Mouse (Mus musculus) lung, adult 18-20 months (tissue): Measurements from ENCODE around the gene Zdhhc11.
"Not testable (repeated sequence)": the region's sequence is repeated elsewhere in the genome, so short reads cannot be mapped to it uniquely, and the experiment has no call there.

Source experiments
- DNase-seq, 2 experiments: peaks; one replicate each; pipeline ENCODE4 v3.0.0; 2022; ENCODE audit warnings: mixed read lengths in 2 of 2

Zdhhc11 gene

GRCm38 (mm10) chr13:73963551-73963950 is at the start of gene Zdhhc11:
Gene Zdhhc11, plus strand, starts transcription at chr13:73963851.
- no peak for DNase-seq

GRCm38 (mm10) chr13:73932201-73932600 is 31.4 kb upstream of the Zdhhc11 start:
- no peak for DNase-seq

GRCm38 (mm10) chr13:73936938-73937320 is 26.7 kb upstream of the Zdhhc11 start:
- no peak for DNase-seq

GRCm38 (mm10) chr13:73937321-73938176 is 26.1 kb upstream of the Zdhhc11 start, which contains the start of the genes Trip13 and Brd9:
Gene Trip13, minus strand, starts transcription at chr13:73937784.
Gene Brd9, plus strand, starts transcription at chr13:73937811.
- peak; percentile 88 to 92 for DNase-seq

GRCm38 (mm10) chr13:73938177-73938560 is 25.5 kb upstream of the Zdhhc11 start:
- peak in 1 of 2 experiments; percentile 2 for DNase-seq

GRCm38 (mm10) chr13:73939101-73939500 is 24.6 kb upstream of the Zdhhc11 start:
- DNase-seq, result no peak

- DNase-seq, result no peak
These were observed 19.0 kb upstream of the Zdhhc11 start for GRCm38 (mm10) chr13:73944606-73945005.

- no peak for DNase-seq
These were observed 10.0 kb upstream of the Zdhhc11 start for GRCm38 (mm10) chr13:73953551-73954130.

- no peak for DNase-seq
These were observed 9.0 kb upstream of the Zdhhc11 start for GRCm38 (mm10) chr13:73954666-73955065.

GRCm38 (mm10) chr13:73955531-73955930 is 8.1 kb upstream of the Zdhhc11 start:
- no peak for DNase-seq

GRCm38 (mm10) chr13:73960117-73960652 is 3.5 kb upstream of the Zdhhc11 start:
- DNase-seq, result no peak

- DNase-seq, result no peak
These were observed 2.5 kb upstream of the Zdhhc11 start for GRCm38 (mm10) chr13:73961177-73961576.

GRCm38 (mm10) chr13:73970545-73971448 is 7.1 kb downstream of the Zdhhc11 start:
- DNase-seq, result peak; percentile 90 to 93

- DNase-seq, result no peak
These were observed 10.9 kb downstream of the Zdhhc11 start for GRCm38 (mm10) chr13:73974523-73974922.

GRCm38 (mm10) chr13:73976935-73977334 is 13.3 kb downstream of the Zdhhc11 start:
- DNase-seq, result no peak

- DNase-seq, result no peak
These were observed 26.7 kb downstream of the Zdhhc11 start for GRCm38 (mm10) chr13:73990325-73990724.

GRCm38 (mm10) chr13:73990761-73991160 is 27.1 kb downstream of the Zdhhc11 start:
- DNase-seq, result no peak

GRCm38 (mm10) chr13:73991267-73991666 is 27.6 kb downstream of the Zdhhc11 start:
- DNase-seq, result no peak

- DNase-seq, result no peak
These were observed 32.8 kb downstream of the Zdhhc11 start for GRCm38 (mm10) chr13:73996456-73996855.

- DNase-seq, result no peak
These were observed 36.9 kb downstream of the Zdhhc11 start for GRCm38 (mm10) chr13:74000519-74000918.

GRCm38 (mm10) chr13:74000961-74001360 is 37.3 kb downstream of the Zdhhc11 start:
- no peak for DNase-seq

GRCm38 (mm10) chr13:74001492-74001891 is 37.8 kb downstream of the Zdhhc11 start:
- no peak for DNase-seq

- DNase-seq, result not testable (repeated sequence)
These were observed 43.2 kb downstream of the Zdhhc11 start for GRCm38 (mm10) chr13:74006881-74007280.
